Mouse (Mus musculus): ENCODE data around the gene Vmn2r96.
"Not testable (repeated sequence)": the region's sequence is repeated elsewhere in the genome, so short reads cannot be mapped to it uniquely, and the experiment has no call there.

- TF ChIP-seq POLR2A (IDR thresholded peaks at IDR 0.05; ENCODE audit: control insufficient read depth, extremely low read depth, insufficient read depth, low read length, poor library complexity); CTCF (IDR thresholded peaks at IDR 0.05; ENCODE audit: borderline replicate concordance, control insufficient read depth, extremely low read depth, insufficient read depth, low read length, poor library complexity): not testable (repeated sequence)
These were observed 6.8 kb upstream of the Vmn2r96 start for GRCm38 (mm10) chr17:18566186-18566585.
